Mouse (Mus musculus): ENCODE measurements around the gene Gif. TPM values are rescaled to one million over a fixed set of nuclear protein-coding genes. Genes with fewer than 3 reads are reported as not detected.

Gif gene
- polyA plus RNA-seq, 2 experiments: 0.03 to 0.13 TPM

DNA sequence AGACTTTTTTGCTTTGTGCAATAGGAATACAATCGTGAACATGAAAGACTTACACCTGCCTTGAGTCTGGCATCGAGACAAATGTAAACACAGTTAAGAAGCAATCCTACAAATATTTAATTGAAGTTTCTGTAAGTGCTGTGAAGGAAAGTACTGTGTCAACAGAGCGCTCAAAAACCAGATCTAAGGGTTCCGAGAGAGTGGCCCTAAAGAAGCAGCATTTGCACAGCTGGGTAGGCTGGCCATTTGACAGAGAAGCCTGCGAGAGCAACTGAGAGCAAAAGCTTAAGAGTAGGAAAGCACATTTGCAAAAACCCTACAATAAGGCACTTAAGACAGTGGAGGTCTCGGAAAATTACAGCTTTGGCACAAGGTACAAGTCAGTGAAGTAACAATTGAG, 23.1 kb upstream of the Gif start:
- H3K27me3 ChIP-seq (ENCODE audit: control insufficient read depth, insufficient read depth, low read length): no peaks in the 10 kb centered on the region
- no peak for ATAC-seq (ENCODE audit: insufficient read depth)
- 67% methylated on average over 6 of the region's 6 CpGs for WGBS (ENCODE audit: insufficient replicate concordance)
- H3K4me3 ChIP-seq (ENCODE audit: insufficient read depth in 1 of 2, low read depth in 2 of 2, low read length in 2 of 2): no peak overlapping the region
- H3K4me1 ChIP-seq (replicated peaks; ENCODE audit: control insufficient read depth in 2 of 2, insufficient read depth in 2 of 2, low read length in 1 of 2): peaks cover 11 to 16% of the 10 kb centered on the region in 2 experiments
- no peaks in the 10 kb centered on the region for H3K9me3 ChIP-seq (ENCODE audit: control insufficient read depth, low read length)
- H3K9ac ChIP-seq (replicated peaks): no peak overlapping the region
- TF ChIP-seq CTCF (IDR thresholded peaks at IDR 0.05; ENCODE audit: low read depth): no peak
- no peak for TF ChIP-seq EP300 (IDR thresholded peaks at IDR 0.05; ENCODE audit: low read depth)
- no peaks in the 10 kb centered on the region for H3K36me3 ChIP-seq (replicated peaks; ENCODE audit: control insufficient read depth, insufficient read depth, low read depth)
- no peak overlapping the region for H3K4me2 ChIP-seq (ENCODE audit: low read depth)
- DNase-seq (ENCODE audit: low read depth in 3 of 3, low spot score in 3 of 3): no peak
- no peak overlapping the region for H3K27ac ChIP-seq

DNA sequence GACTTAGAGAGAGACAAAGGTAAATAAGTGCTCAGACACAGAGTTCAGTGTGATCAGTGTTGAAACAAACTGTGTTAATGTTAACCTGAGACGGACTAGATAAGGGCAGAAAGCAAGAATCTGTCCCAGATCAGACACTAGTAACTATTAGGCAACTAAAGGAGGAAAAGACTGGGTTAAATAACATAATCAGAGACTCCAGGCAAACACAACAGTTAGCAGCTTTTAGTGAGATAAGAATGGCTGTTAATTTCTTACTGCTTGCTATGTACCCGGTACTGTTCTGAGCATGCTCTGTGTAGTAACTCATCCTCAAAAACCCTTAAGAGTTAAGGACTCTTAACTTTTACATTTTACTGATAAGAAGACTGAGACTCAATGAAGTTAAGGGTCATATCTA, 21.4 kb upstream of the Gif start:
- no peaks in the 10 kb centered on the region for H3K27me3 ChIP-seq (ENCODE audit: control insufficient read depth, insufficient read depth, low read length)
- DNase-seq (ENCODE audit: low read depth in 3 of 3, low spot score in 3 of 3): peak; percentile 46 to 53 (median 47)
- no peaks in the 10 kb centered on the region for H3K9me3 ChIP-seq (ENCODE audit: control insufficient read depth, low read length)
- H3K4me1 ChIP-seq (replicated peaks; ENCODE audit: control insufficient read depth in 2 of 2, insufficient read depth in 2 of 2, low read length in 1 of 2): peaks cover 11 to 21% of the 10 kb centered on the region in 2 experiments
- no peaks in the 10 kb centered on the region for H3K36me3 ChIP-seq (replicated peaks; ENCODE audit: control insufficient read depth, insufficient read depth, low read depth)
- H3K9ac ChIP-seq (replicated peaks): no peak overlapping the region
- peak; percentile 85 for ATAC-seq (ENCODE audit: insufficient read depth)
- H3K27ac ChIP-seq: no peak overlapping the region
- 10% methylated on average over 2 of the region's 2 CpGs for WGBS (ENCODE audit: insufficient replicate concordance)
- no peak overlapping the region for H3K4me3 ChIP-seq (ENCODE audit: insufficient read depth in 1 of 2, low read depth in 2 of 2, low read length in 2 of 2)
- peak; percentile 93 for TF ChIP-seq EP300 (IDR thresholded peaks at IDR 0.05; ENCODE audit: low read depth)
- TF ChIP-seq CTCF (IDR thresholded peaks at IDR 0.05; ENCODE audit: low read depth): no peak
- no peak overlapping the region for H3K4me2 ChIP-seq (ENCODE audit: low read depth)

DNA sequence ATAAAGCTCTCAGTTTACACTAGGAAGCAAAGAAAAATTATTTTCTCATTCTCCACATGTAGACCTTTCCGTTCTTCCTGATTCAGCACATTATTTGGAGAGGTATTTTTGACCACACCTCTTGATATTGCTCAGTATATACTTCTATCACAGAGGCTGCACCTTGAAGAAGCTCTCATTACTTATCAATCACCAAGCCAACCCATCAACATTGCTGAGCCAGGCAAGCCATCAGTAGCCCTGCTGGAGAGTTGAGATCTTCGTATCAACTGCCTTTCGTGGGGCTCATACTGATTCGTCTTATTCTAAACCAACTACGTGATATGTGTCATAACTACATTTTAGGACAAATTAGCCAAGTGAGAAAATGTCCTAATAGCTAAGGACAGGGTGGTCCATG, 20.1 kb upstream of the Gif start:
- no peak overlapping the region; the same call in 1 of the 2 replicates for H3K27ac ChIP-seq
- WGBS (ENCODE audit: insufficient replicate concordance): 24% methylated on average over 5 of the region's 5 CpGs

DNA sequence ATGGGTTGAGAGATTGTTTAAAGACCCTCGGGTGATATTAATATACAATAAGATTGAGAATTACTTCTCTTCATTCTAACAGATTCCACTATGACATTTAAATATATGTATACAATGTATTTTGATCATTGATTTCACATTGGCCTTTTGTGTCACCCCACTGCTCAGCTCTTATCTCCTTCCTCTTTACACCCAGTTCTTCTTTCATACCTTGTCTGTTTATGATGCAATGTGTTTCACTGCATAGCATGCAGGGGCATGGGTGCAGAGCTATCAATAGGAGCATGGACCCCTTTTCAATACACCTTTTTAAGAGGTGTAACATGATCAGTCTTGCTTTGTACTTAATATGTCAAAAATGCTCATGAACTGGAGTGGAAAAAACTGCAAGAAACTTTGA, 17.1 kb upstream of the Gif start:
- Histone ChIP-seq H3K4me1 (replicated peaks; ENCODE audit: control insufficient read depth in 2 of 2, insufficient read depth in 2 of 2, low read length in 1 of 2) (peaks cover 11 to 14% of the 10 kb centered on the region in 2 experiments), H3K4me3 (ENCODE audit: insufficient read depth in 1 of 2, low read depth in 2 of 2, low read length in 2 of 2) (no peak overlapping the region), H3K27ac (no peak overlapping the region), H3K27me3 (ENCODE audit: control insufficient read depth, insufficient read depth, low read length) (no peaks in the 10 kb centered on the region), H3K36me3 (replicated peaks; ENCODE audit: control insufficient read depth, insufficient read depth, low read depth) (no peaks in the 10 kb centered on the region), H3K9ac (replicated peaks) (no peak overlapping the region), H3K4me2 (ENCODE audit: low read depth) (no peak overlapping the region), H3K9me3 (ENCODE audit: control insufficient read depth, low read length) (no peaks in the 10 kb centered on the region)
- TF ChIP-seq CTCF (IDR thresholded peaks at IDR 0.05; ENCODE audit: low read depth) (no peak), EP300 (IDR thresholded peaks at IDR 0.05; ENCODE audit: low read depth) (no peak)
- 44% methylated on average over 1 of the region's 1 CpGs for WGBS (ENCODE audit: insufficient replicate concordance)
- ATAC-seq (ENCODE audit: insufficient read depth): no peak
- DNase-seq (ENCODE audit: low read depth in 3 of 3, low spot score in 3 of 3): no peak

More for the DNA sequence above, 20.1 kb upstream of the Gif start:
- Histone ChIP-seq H3K9me3 (ENCODE audit: control insufficient read depth, low read length) (no peaks in the 10 kb centered on the region), H3K9ac (replicated peaks) (no peak overlapping the region), H3K4me1 (replicated peaks; ENCODE audit: control insufficient read depth in 2 of 2, insufficient read depth in 2 of 2, low read length in 1 of 2) (peaks cover 11 to 21% of the 10 kb centered on the region in 2 experiments), H3K36me3 (replicated peaks; ENCODE audit: control insufficient read depth, insufficient read depth, low read depth) (no peaks in the 10 kb centered on the region), H3K4me2 (ENCODE audit: low read depth) (peak overlapping the region; percentile 18; the same call in 1 of the 2 replicates), H3K27me3 (ENCODE audit: control insufficient read depth, insufficient read depth, low read length) (no peaks in the 10 kb centered on the region), H3K4me3 (ENCODE audit: insufficient read depth in 1 of 2, low read depth in 2 of 2, low read length in 2 of 2) (no peak overlapping the region)
- ATAC-seq (ENCODE audit: insufficient read depth): peak; percentile 84
- DNase-seq (ENCODE audit: low read depth in 3 of 3, low spot score in 3 of 3): peak; percentile 52 to 55 (median 55)
- TF ChIP-seq CTCF (IDR thresholded peaks at IDR 0.05; ENCODE audit: low read depth): no peak
- TF ChIP-seq EP300 (IDR thresholded peaks at IDR 0.05; ENCODE audit: low read depth): peak; percentile 92

DNA sequence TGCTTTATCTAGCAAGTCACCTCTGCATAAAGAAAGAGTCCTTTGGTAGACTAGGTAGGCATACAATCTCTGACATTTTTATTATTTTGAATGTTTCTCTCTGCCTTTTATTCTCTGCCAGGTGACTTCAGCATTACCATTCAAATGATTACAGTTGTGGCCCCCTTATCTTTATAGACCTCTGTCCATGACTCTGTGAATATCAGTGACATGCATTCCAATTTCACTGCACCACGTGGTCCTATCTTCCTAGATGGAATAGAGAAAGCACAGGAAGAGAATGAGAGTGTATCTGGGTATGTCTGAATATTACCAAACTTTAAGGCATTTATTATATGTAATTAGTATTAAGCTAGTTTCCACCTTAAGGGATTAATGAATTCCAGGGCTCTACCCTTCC, 10.9 kb upstream of the Gif start:
- H3K4me2 ChIP-seq (ENCODE audit: low read depth): no peak overlapping the region
- ATAC-seq (ENCODE audit: insufficient read depth) (peak; percentile 66; the same call in 1 of the 2 replicates), DNase-seq (ENCODE audit: low read depth in 3 of 3, low spot score in 3 of 3) (peak in 2 of 3 experiments; percentile 6 to 12)
- TF ChIP-seq CTCF (IDR thresholded peaks at IDR 0.05; ENCODE audit: low read depth): no peak
- TF ChIP-seq EP300 (IDR thresholded peaks at IDR 0.05; ENCODE audit: low read depth): 0 out of 2 replicates have a peak, but pooled peaks have one; percentile 45
- no peaks in the 10 kb centered on the region for H3K9me3 ChIP-seq (ENCODE audit: control insufficient read depth, low read length)
- WGBS (ENCODE audit: insufficient replicate concordance): 13% methylated on average over 1 of the region's 1 CpGs
- peaks cover 3 to 5% of the 10 kb centered on the region in 2 experiments; a peak in 3 of 4 replicates for H3K4me1 ChIP-seq (replicated peaks; ENCODE audit: control insufficient read depth in 2 of 2, insufficient read depth in 2 of 2, low read length in 1 of 2)
- no peak overlapping the region for H3K4me3 ChIP-seq (ENCODE audit: insufficient read depth in 1 of 2, low read depth in 2 of 2, low read length in 2 of 2)
- H3K36me3 ChIP-seq (replicated peaks; ENCODE audit: control insufficient read depth, insufficient read depth, low read depth): no peaks in the 10 kb centered on the region
- no peaks in the 10 kb centered on the region for H3K27me3 ChIP-seq (ENCODE audit: control insufficient read depth, insufficient read depth, low read length)
- no peak overlapping the region for H3K9ac ChIP-seq (replicated peaks)
- H3K27ac ChIP-seq: no peak overlapping the region

Measured in liver, embryonic 14.5 days (tissue).